Mouse (Mus musculus) T-cell, adult 66 days (primary cell): Measurements from ENCODE around the gene Aass. TPM values are rescaled to one million over a fixed set of nuclear protein-coding genes. Genes with fewer than 3 reads are reported as not detected.

Experiments
- total RNA-seq, 2 experiments: library from RNA; stranded (reverse); gene quantifications; 3 replicates in 1 of 2; 4 replicates in 1 of 2; pipeline ENCODE4 v1.2.4; 2023

Aass gene
- total RNA-seq = not detected

DNA sequence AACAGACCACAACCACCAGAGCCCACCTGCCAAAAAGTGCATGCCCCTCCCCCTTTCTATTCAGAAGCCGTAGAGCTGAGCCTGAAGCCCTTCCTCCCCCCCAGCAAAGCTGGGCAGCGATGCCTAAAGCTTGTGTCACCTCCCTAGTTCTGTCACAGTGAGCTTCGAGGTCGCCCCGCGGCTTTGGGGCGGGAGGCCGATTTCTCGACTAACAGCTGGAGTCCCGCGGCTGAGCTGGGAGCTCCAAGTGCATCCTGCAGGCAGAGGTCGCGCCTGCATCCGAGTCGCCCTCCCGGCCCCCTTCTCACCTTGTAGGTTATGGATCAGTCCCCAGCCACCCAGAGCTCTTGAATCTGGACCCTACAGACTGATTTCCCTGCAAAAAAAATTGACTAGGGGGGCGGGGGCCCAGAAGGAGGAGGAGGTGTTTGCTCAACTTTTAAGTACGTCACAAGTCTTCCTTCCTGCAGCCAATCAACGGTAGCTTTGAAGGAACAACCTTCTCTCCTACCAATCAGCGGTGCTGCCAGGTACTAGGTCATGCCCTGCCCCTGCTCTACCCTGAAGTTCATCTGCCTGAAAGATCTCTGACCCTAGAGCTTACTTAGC, at the start of gene Aass:
TSS of gene Aass (minus strand) at position 414 of the 609 bp plus-strand sequence.

Other genes with a start within 250 kb of the Aass start
- not detected for gene Fezf1, start 115.4 kb upstream of the Aass start, total RNA-seq